Mouse (Mus musculus) heart, adult 2 months (tissue): ENCODE measurements at regions not wholly inside any gene's neighbourhood (a gene's known extent, or its start where the extent isn't known, plus 50 kb on each side); places are given as distances from the start of the nearest gene placed in this dataset.

Experiments used
- DNase-seq, 2 experiments: peaks; one replicate each; pipeline ENCODE4 v3.0.0; 2021
- H3K27ac ChIP-seq: fragments of 200-600 bp; 2 replicates; pipeline ENCODE4 v1.8.1; 2022
- H3K27me3 ChIP-seq: fragments of 200-500 bp; 2 replicates; pipeline ENCODE4 v1.6.1; 2012; ENCODE audit warnings: mild to moderate bottlenecking, low read length, inconsistent platforms, mixed read lengths; ENCODE audit not compliant: control insufficient read depth, insufficient read depth
- H3K36me3 ChIP-seq: fragments of 200-500 bp; 2 replicates; pipeline ENCODE4 v1.6.1; 2012; ENCODE audit warnings: low read length, inconsistent platforms; ENCODE audit not compliant: control insufficient read depth, insufficient read depth
- H3K4me1 ChIP-seq: fragments of 200-500 bp; 2 replicates; pipeline ENCODE4 v1.6.1; 2011; ENCODE audit warnings: low read length; ENCODE audit not compliant: control insufficient read depth, insufficient read depth
- H3K4me3 ChIP-seq: fragments of 200-600 bp; 2 replicates; pipeline ENCODE4 v1.8.1; 2022
- H3K79me2 ChIP-seq: fragments of 200-500 bp; replicated peaks from 2 replicates; pipeline ENCODE4 v1.6.1; 2012; ENCODE audit warnings: mild to moderate bottlenecking, inconsistent platforms, low read length, moderate library complexity, mixed read lengths; ENCODE audit not compliant: control insufficient read depth, insufficient read depth
- H3K9ac ChIP-seq: fragments of 200-500 bp; 2 replicates; pipeline ENCODE4 v1.6.1; 2012; ENCODE audit warnings: low read depth, mild to moderate bottlenecking, control low read depth, inconsistent platforms, low read length, mixed read lengths
- CTCF ChIP-seq: fragments of 200-600 bp; IDR thresholded peaks from 2 replicates; pipeline ENCODE4 v1.8.1; 2022; ENCODE audit warnings: antibody characterized with exemption, mild to moderate bottlenecking, moderate library complexity
- EP300 ChIP-seq: fragments of 200-500 bp; IDR thresholded peaks from 2 replicates; pipeline ENCODE4 v1.6.1; 2011; ENCODE audit warnings: low read depth, low read length, control low read depth; ENCODE audit not compliant: insufficient read depth
- POLR2A ChIP-seq: fragments of 200-500 bp; IDR thresholded peaks from 2 replicates; pipeline ENCODE4 v1.6.1; 2011; ENCODE audit warnings: mild to moderate bottlenecking, low read depth, low read length, control low read depth; ENCODE audit not compliant: insufficient read depth
- WGBS: fragments of 180-500 bp; shearing (Covaris S2); methylation state at CpG from one replicate; pipeline ENCODE4 v1.1.7; 2018; 5-methylcytosine and 5-hydroxymethylcytosine counted together
- intact Hi-C: fragments of 180-260 bp; cut with DNase I; formaldehyde crosslinking; loops from one replicate; pipeline ENCODE4 v1.15.1; 2025

- H3K4me1 ChIP-seq: peaks cover 5% of the 10 kb centered on the region; the same call in 1 of the 2 replicates
- no peak overlapping the region for H3K4me3 ChIP-seq
- peaks cover 2% of the 10 kb centered on the region for H3K36me3 ChIP-seq
- intact Hi-C loops: no loop called here
- H3K27me3 ChIP-seq: no peaks in the 10 kb centered on the region
- WGBS: 65% methylated on average over 1 of the region's 1 CpGs
- H3K9ac ChIP-seq: no peak overlapping the region
- peak; percentile 1 to 9 for DNase-seq
- H3K79me2 ChIP-seq: no peaks in the 10 kb centered on the region
- H3K27ac ChIP-seq: no peak overlapping the region
- no peak for TF ChIP-seq CTCF
- TF ChIP-seq POLR2A: no peak
- TF ChIP-seq EP300: no peak
Observed at GRCm38 (mm10) chr3:38248941-38249340, 235.7 kb downstream of the Ankrd50 start.

DNA sequence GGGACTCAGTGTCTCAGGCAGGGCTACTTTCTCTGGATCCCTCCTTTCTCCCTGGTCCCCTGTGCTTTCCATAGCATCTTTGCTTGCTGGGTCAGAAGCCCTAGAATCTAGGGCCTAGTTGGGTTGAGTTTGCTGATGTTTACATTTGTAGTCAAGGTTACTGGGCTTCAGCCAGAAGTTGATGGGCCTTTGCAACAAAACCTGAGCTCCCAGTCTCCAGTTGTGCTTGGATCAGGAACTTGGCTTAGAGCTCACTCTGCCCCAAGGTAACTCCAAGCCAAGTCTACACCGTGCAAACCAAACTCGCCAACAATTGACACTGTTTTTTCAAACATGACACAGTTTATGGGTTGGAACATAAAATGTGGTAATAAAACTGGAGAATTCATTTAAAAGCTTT lies 238.2 kb downstream of the Ankrd50 start:
- no peaks in the 10 kb centered on the region for H3K27me3 ChIP-seq
- no peak overlapping the region for H3K9ac ChIP-seq
- H3K4me1 ChIP-seq: peaks cover 5% of the 10 kb centered on the region; the same call in 1 of the 2 replicates
- TF ChIP-seq EP300: no peak
- no peak for TF ChIP-seq POLR2A
- no peak for TF ChIP-seq CTCF
- H3K36me3 ChIP-seq: no peaks in the 10 kb centered on the region
- H3K4me3 ChIP-seq: no peak overlapping the region
- intact Hi-C loops: no loop called here
- no peak overlapping the region; the same call in 1 of the 2 replicates for H3K27ac ChIP-seq
- peak; percentile 18 to 42 for DNase-seq
- 39% methylated on average over 2 of the region's 2 CpGs for WGBS
- H3K79me2 ChIP-seq: no peaks in the 10 kb centered on the region

- H3K36me3 ChIP-seq: no peaks in the 10 kb centered on the region
- DNase-seq: no peak
- no peaks in the 10 kb centered on the region for H3K79me2 ChIP-seq
- no peak overlapping the region for H3K4me3 ChIP-seq
- no peak overlapping the region for H3K9ac ChIP-seq
- H3K27ac ChIP-seq: no peak overlapping the region
- no peaks in the 10 kb centered on the region for H3K27me3 ChIP-seq
- TF ChIP-seq EP300: no peak
- TF ChIP-seq POLR2A: no peak
- TF ChIP-seq CTCF: no peak
- WGBS: 59% methylated on average over 3 of the region's 3 CpGs
- H3K4me1 ChIP-seq: peaks cover 2% of the 10 kb centered on the region; the same call in 1 of the 2 replicates
- intact Hi-C loops: no loop called here
Observed at GRCm38 (mm10) chr3:38243209-38243608, 241.4 kb downstream of the Ankrd50 start.

- peaks cover 5% of the 10 kb centered on the region for H3K4me1 ChIP-seq
- H3K4me3 ChIP-seq: no peak overlapping the region
- no peaks in the 10 kb centered on the region for H3K36me3 ChIP-seq
- peak in 1 of 2 experiments; percentile 0 for DNase-seq
- no peak overlapping the region for H3K9ac ChIP-seq
- no peaks in the 10 kb centered on the region for H3K79me2 ChIP-seq
- H3K27me3 ChIP-seq: no peaks in the 10 kb centered on the region
- intact Hi-C loops: no loop called here
- no peak overlapping the region for H3K27ac ChIP-seq
- WGBS: 83% methylated on average over 2 of the region's 2 CpGs
- TF ChIP-seq POLR2A (no peak), EP300 (no peak), CTCF (no peak)
Observed at GRCm38 (mm10) chr3:38237616-38238015, 247.0 kb downstream of the Ankrd50 start.

- intact Hi-C loops: loop anchor here (2.0 kb wide), 1 partner anchor 19 kb away; no protein-coding TSS in a partner anchor
- H3K79me2 ChIP-seq: no peaks in the 10 kb centered on the region
- H3K4me1 ChIP-seq: peaks cover 8% of the 10 kb centered on the region
- peak overlapping the region; percentile 20; the same call in 1 of the 2 replicates for H3K4me3 ChIP-seq
- peak overlapping the region; percentile 65 for H3K27ac ChIP-seq
- no peaks in the 10 kb centered on the region for H3K27me3 ChIP-seq
- no peak overlapping the region for H3K9ac ChIP-seq
- H3K36me3 ChIP-seq: no peaks in the 10 kb centered on the region
- 64% methylated on average over 9 of the region's 9 CpGs for WGBS
- peak; percentile 30 to 49 for DNase-seq
- TF ChIP-seq CTCF (peak; percentile 29; the same call in 1 of the 2 replicates), POLR2A (0 out of 2 replicates have a peak, but pooled peaks have one; percentile 53), EP300 (no peak)
Observed at GRCm38 (mm10) chr3:38235736-38236083, 248.9 kb downstream of the Ankrd50 start.

DNA sequence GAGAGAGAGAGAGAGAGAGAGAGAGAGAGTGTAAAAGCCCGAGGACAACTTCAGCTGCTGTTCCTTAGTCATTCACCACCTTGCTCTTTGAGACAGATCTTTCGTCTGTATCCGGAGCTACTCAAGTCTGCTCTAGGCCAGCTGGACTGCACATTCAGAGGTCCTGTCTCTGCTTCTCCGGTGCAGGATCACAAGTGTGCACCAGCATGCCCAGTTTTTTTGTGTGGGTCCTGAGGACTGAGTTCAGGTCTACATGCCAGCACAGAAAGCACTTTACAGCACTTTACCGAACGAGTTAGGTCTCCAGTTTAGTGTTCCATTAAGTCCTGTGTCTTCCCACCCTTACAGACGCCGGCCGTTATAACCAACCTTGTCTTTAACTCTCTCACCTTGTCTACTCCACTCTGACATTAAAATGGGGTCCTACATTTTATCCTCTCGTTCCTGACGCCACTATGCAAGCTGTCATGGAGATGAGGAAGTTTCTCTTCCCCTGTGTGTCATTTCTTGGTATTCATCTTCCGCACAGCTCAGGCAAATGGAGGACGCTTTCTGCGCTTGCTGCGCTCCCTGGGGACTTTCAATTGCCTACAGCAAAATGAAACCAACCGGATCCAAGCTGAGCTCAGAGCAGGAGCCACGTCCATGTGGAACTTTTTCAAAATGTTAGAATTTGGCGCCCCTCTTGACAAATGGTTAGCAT lies 249.5 kb downstream of the Ankrd50 start:
- Histone ChIP-seq H3K79me2 (no peaks in the 10 kb centered on the region), H3K4me1 (peaks cover 8% of the 10 kb centered on the region), H3K27ac (peak overlapping the region; percentile 65), H3K27me3 (no peaks in the 10 kb centered on the region), H3K4me3 (peak overlapping the region; percentile 20; the same call in 1 of the 2 replicates), H3K9ac (peak overlapping the region; percentile 1; the same call in 1 of the 2 replicates), H3K36me3 (no peaks in the 10 kb centered on the region)
- 65% methylated on average over 18 of the region's 18 CpGs for WGBS
- no peak for TF ChIP-seq EP300
- no peak for TF ChIP-seq POLR2A
- TF ChIP-seq CTCF: no peak
- peak; percentile 3 to 29 for DNase-seq
- intact Hi-C loops: loop anchor here (2.0 kb wide), 1 partner anchor 20 kb away; no protein-coding TSS in a partner anchor
